Mouse (Mus musculus): ENCODE results near the gene Pcif1.

GRCm38 (mm10) chr2:164856309-164857100 is 22.6 kb upstream of the Pcif1 start:
- TF ChIP-seq CTCF (IDR thresholded peaks at IDR 0.05; ENCODE audit: low read depth, low read length) (no peak), TAL1 (conservative IDR thresholded peaks at IDR 0.05; ENCODE audit: low read depth, low read length) (no peak), GATA1 (IDR thresholded peaks at IDR 0.05; ENCODE audit: borderline replicate concordance, low read length) (no peak), POLR2AphosphoS5 (IDR thresholded peaks at IDR 0.05; ENCODE audit: insufficient replicate concordance, low read depth, low read length) (no peak), GATA2 (IDR thresholded peaks at IDR 0.05; ENCODE audit: borderline replicate concordance, low read depth, low read length) (no peak)

Measured in G1E (cell line).